Comparison of ENCODE assay signal across 34 mouse cellular contexts in genomic region chr12:105224621-105225320, GRCm38 (mm10). TPM values are rescaled to one million over a fixed set of nuclear protein-coding genes. Genes with fewer than 3 reads are reported as not detected.
DNase-seq lines count a peak whose midpoint lies in the region; ATAC-seq lines count a peak whose summit lies in the region.
"Had no signal": no experiment of that assay in that cellular context is flagged by ENCODE, and none has a peak within 500 bp of the region (broad histone marks: within the 10 kb centered on the region; RNA-seq: fewer than 3 reads in every experiment).

No protein-coding gene starts in this region.

- no peaks in the 10 kb centered on the region for H3K9me3 ChIP-seq in midbrain, embryonic 10.5 days (replicated peaks)
- no peaks in the 10 kb centered on the region; the same call in 1 of the 2 replicates for H3K9me3 ChIP-seq in midbrain, embryonic 13.5 days
- H3K9me3 ChIP-seq in hindbrain, embryonic 12.5 days (replicated peaks) = no peaks in the 10 kb centered on the region
- H3K9me3 ChIP-seq: embryonic facial prominence, embryonic 10.5 days; embryonic facial prominence, embryonic 13.5 days; forebrain, embryonic 12.5 days; forebrain, embryonic 15.5 days; hindbrain, embryonic 10.5 days had no signal

- peaks cover 10% of the 10 kb centered on the region for H3K4me1 ChIP-seq in midbrain, embryonic 10.5 days
- H3K4me1 ChIP-seq in midbrain, embryonic 13.5 days (replicated peaks) = peaks cover 6% of the 10 kb centered on the region; the same call in 1 of the 2 replicates
- H3K4me1 ChIP-seq in hindbrain, embryonic 12.5 days = 0 out of 2 replicates have a peak, but pooled peaks cover 5% of the 10 kb centered on the region
- H3K4me1 ChIP-seq: embryonic facial prominence, embryonic 13.5 days; forebrain, embryonic 15.5 days had no signal

- 51% methylated on average over 16 of the region's 16 CpGs for WGBS in midbrain, embryonic 10.5 days
- WGBS in midbrain, embryonic 13.5 days = 42% methylated on average over 16 of the region's 16 CpGs
- 49% methylated on average over 16 of the region's 16 CpGs for WGBS in hindbrain, embryonic 12.5 days

- H3K4me2 ChIP-seq in midbrain, embryonic 13.5 days (replicated peaks) = no peak overlapping the region
- no peak overlapping the region for H3K4me2 ChIP-seq in hindbrain, embryonic 12.5 days (replicated peaks)
- H3K4me2 ChIP-seq: embryonic facial prominence, embryonic 13.5 days; forebrain, embryonic 12.5 days; forebrain, embryonic 15.5 days; heart, embryonic 11.5 days; hindbrain, embryonic 14.5 days had no signal

- no peaks in the 10 kb centered on the region for H3K27me3 ChIP-seq in midbrain, embryonic 10.5 days (ENCODE audit: low read depth, poor library complexity, severe bottlenecking)
- H3K27me3 ChIP-seq in midbrain, embryonic 13.5 days = no peaks in the 10 kb centered on the region
- no peaks in the 10 kb centered on the region for H3K27me3 ChIP-seq in hindbrain, embryonic 12.5 days
- H3K27me3 ChIP-seq: embryonic facial prominence, embryonic 13.5 days; forebrain, embryonic 12.5 days; forebrain, embryonic 15.5 days had no signal

- H3K27ac ChIP-seq in midbrain, embryonic 10.5 days (replicated peaks) = peak overlapping the region; percentile 33; the same call in 1 of the 2 replicates
- H3K27ac ChIP-seq in midbrain, embryonic 13.5 days = no peak overlapping the region
- no peak overlapping the region for H3K27ac ChIP-seq in hindbrain, embryonic 12.5 days
- H3K27ac ChIP-seq: embryonic facial prominence, embryonic 10.5 days; embryonic facial prominence, embryonic 13.5 days; forebrain, embryonic 12.5 days; forebrain, embryonic 15.5 days; hindbrain, embryonic 10.5 days; hindbrain, embryonic 14.5 days; hindbrain, postnatal 0 days had no signal

- DNase-seq in midbrain, embryonic 10.5 days (ENCODE audit: low spot score) = no peak
- peak; percentile 90 for DNase-seq in ES-CJ7 (ENCODE audit: low read depth, low spot score)
- DNase-seq in ZHBTc4 (ENCODE audit: low read depth, low spot score) = peak; percentile 94
- no peak for DNase-seq in gastrocnemius, postnatal 25 days
- DNase-seq: adrenal gland, adult 8-10 months; adrenal gland, postnatal 25 days; cerebellum, adult 18-20 months; cerebellum, adult 9-10 months; cerebellum, postnatal 14 days; gastrocnemius, postnatal 36 days; kidney, adult 18-20 months had no signal

- H3K4me3 ChIP-seq in midbrain, embryonic 10.5 days = no peak overlapping the region
- no peak overlapping the region for H3K4me3 ChIP-seq in midbrain, embryonic 13.5 days (replicated peaks)
- H3K4me3 ChIP-seq in hindbrain, embryonic 12.5 days = no peak overlapping the region
- H3K4me3 ChIP-seq: embryonic facial prominence, embryonic 10.5 days; embryonic facial prominence, embryonic 13.5 days; erythroblast, embryonic 14.5 days; forebrain, embryonic 12.5 days; forebrain, embryonic 15.5 days; hindbrain, embryonic 10.5 days had no signal

- H3K9ac ChIP-seq in midbrain, embryonic 13.5 days (replicated peaks) = no peak overlapping the region
- H3K9ac ChIP-seq in hindbrain, embryonic 12.5 days = no peak overlapping the region
- H3K9ac ChIP-seq: embryonic facial prominence, embryonic 13.5 days; forebrain, embryonic 12.5 days; forebrain, embryonic 15.5 days; hindbrain, embryonic 14.5 days had no signal

- H3K36me3 ChIP-seq in midbrain, embryonic 10.5 days = no peaks in the 10 kb centered on the region
- no peaks in the 10 kb centered on the region for H3K36me3 ChIP-seq in midbrain, embryonic 13.5 days
- H3K36me3 ChIP-seq in hindbrain, embryonic 12.5 days = no peaks in the 10 kb centered on the region
- H3K36me3 ChIP-seq: embryonic facial prominence, embryonic 10.5 days; embryonic facial prominence, embryonic 13.5 days; forebrain, embryonic 12.5 days; forebrain, embryonic 15.5 days; hindbrain, embryonic 10.5 days had no signal

- no peak for ATAC-seq in midbrain, embryonic 13.5 days
- ATAC-seq in hindbrain, embryonic 12.5 days (ENCODE audit: low FRiP score) = no peak
- ATAC-seq: activated CD4-positive, CD25-positive, alpha-beta regulatory T cell, adult 4 months; CD4-positive, CD25-positive, alpha-beta regulatory T cell, adult 4 months; forebrain, embryonic 15.5 days; hindbrain, postnatal 0 days; inflammation-experienced regulatory T-cells, adult 6 months; intestine, embryonic 16.5 days had no signal

RNA-seq across cellular contexts. Expression of gene Tcl1, which starts 2.2 kb away (rescaled TPM):
- not detected in 2 replicates for polyA plus RNA-seq in midbrain, embryonic 10.5 days (2016; fragmentation: Nextera tagmentation; extraction: Ambion mirVana)
- not detected in 2 replicates for polyA plus RNA-seq in midbrain, embryonic 13.5 days (2015; fragmentation: Nextera tagmentation; extraction: Ambion mirVana)
- not detected in 2 replicates for polyA plus RNA-seq in hindbrain, embryonic 12.5 days (2016; fragmentation: Nextera tagmentation; extraction: Ambion mirVana)
- total RNA-seq in gastrocnemius, postnatal 25 days (2021) = not detected
- total RNA-seq: adrenal gland, adult 8-10 months; adrenal gland, postnatal 25 days; gastrocnemius, adult 8-10 months; gastrocnemius, postnatal 36 days; granulocyte monocyte progenitor cell, adult 5-6 weeks; heart, adult 8-10 months; heart, postnatal 25 days; hindbrain, postnatal 0 days had no signal
- polyA plus RNA-seq: brain, embryonic 14.5 days; C2C12; CD4-positive, CD25-positive, alpha-beta regulatory T cell, adult 4 months; embryonic facial prominence, embryonic 10.5 days; embryonic facial prominence, embryonic 13.5 days; erythroblast, embryonic 14.5 days; forebrain, embryonic 12.5 days; forebrain, embryonic 15.5 days; heart, embryonic 11.5 days; heart, embryonic 14.5 days; heart, postnatal 0 days; hindbrain, embryonic 10.5 days; hindbrain, embryonic 14.5 days; hindbrain, postnatal 0 days; inflammation-experienced regulatory T-cells, adult 6 months; intestine, embryonic 16.5 days had no signal

RNA-seq across cellular contexts. Expression of gene Tcl1b4, which starts 23.0 kb away (rescaled TPM):
- not detected in 2 replicates for polyA plus RNA-seq in midbrain, embryonic 10.5 days (2016; fragmentation: Nextera tagmentation; extraction: Ambion mirVana)
- polyA plus RNA-seq in midbrain, embryonic 13.5 days (2015; fragmentation: Nextera tagmentation; extraction: Ambion mirVana) = not detected in 2 replicates
- polyA plus RNA-seq in hindbrain, embryonic 12.5 days (2016; fragmentation: Nextera tagmentation; extraction: Ambion mirVana) = not detected in 2 replicates
- not detected for total RNA-seq in gastrocnemius, postnatal 25 days (2021)
- total RNA-seq: adrenal gland, adult 8-10 months; adrenal gland, postnatal 25 days; gastrocnemius, adult 8-10 months; gastrocnemius, postnatal 36 days; granulocyte monocyte progenitor cell, adult 5-6 weeks; heart, adult 8-10 months; heart, postnatal 25 days; hindbrain, postnatal 0 days had no signal
- polyA plus RNA-seq: activated CD4-positive, CD25-positive, alpha-beta regulatory T cell, adult 4 months; brain, embryonic 14.5 days; C2C12; CD4-positive, CD25-positive, alpha-beta regulatory T cell, adult 4 months; embryonic facial prominence, embryonic 10.5 days; embryonic facial prominence, embryonic 13.5 days; erythroblast, embryonic 14.5 days; forebrain, embryonic 12.5 days; forebrain, embryonic 15.5 days; heart, embryonic 11.5 days; heart, embryonic 14.5 days; heart, postnatal 0 days; hindbrain, embryonic 10.5 days; hindbrain, embryonic 14.5 days; hindbrain, postnatal 0 days; inflammation-experienced regulatory T-cells, adult 6 months; intestine, embryonic 16.5 days had no signal

RNA-seq across cellular contexts. Expression of gene Tcl1b3, which starts 33.9 kb away (rescaled TPM):
- not detected in 2 replicates for polyA plus RNA-seq in midbrain, embryonic 10.5 days (2016; fragmentation: Nextera tagmentation; extraction: Ambion mirVana)
- polyA plus RNA-seq in midbrain, embryonic 13.5 days (2015; fragmentation: Nextera tagmentation; extraction: Ambion mirVana) = not detected in 2 replicates
- polyA plus RNA-seq in hindbrain, embryonic 12.5 days (2016; fragmentation: Nextera tagmentation; extraction: Ambion mirVana) = not detected in 2 replicates
- total RNA-seq in gastrocnemius, postnatal 25 days (2021) = not detected
- total RNA-seq: adrenal gland, adult 8-10 months; adrenal gland, postnatal 25 days; gastrocnemius, adult 8-10 months; gastrocnemius, postnatal 36 days; granulocyte monocyte progenitor cell, adult 5-6 weeks; heart, adult 8-10 months; heart, postnatal 25 days; hindbrain, postnatal 0 days had no signal
- polyA plus RNA-seq: activated CD4-positive, CD25-positive, alpha-beta regulatory T cell, adult 4 months; brain, embryonic 14.5 days; C2C12; CD4-positive, CD25-positive, alpha-beta regulatory T cell, adult 4 months; embryonic facial prominence, embryonic 10.5 days; embryonic facial prominence, embryonic 13.5 days; erythroblast, embryonic 14.5 days; forebrain, embryonic 12.5 days; forebrain, embryonic 15.5 days; heart, embryonic 11.5 days; heart, embryonic 14.5 days; heart, postnatal 0 days; hindbrain, embryonic 10.5 days; hindbrain, embryonic 14.5 days; hindbrain, postnatal 0 days; inflammation-experienced regulatory T-cells, adult 6 months; intestine, embryonic 16.5 days had no signal

RNA-seq across cellular contexts. Expression of gene Tcl1b5, which starts 48.6 kb away (rescaled TPM):
- not detected in 2 replicates for polyA plus RNA-seq in midbrain, embryonic 10.5 days (2016; fragmentation: Nextera tagmentation; extraction: Ambion mirVana)
- polyA plus RNA-seq in midbrain, embryonic 13.5 days (2015; fragmentation: Nextera tagmentation; extraction: Ambion mirVana) = not detected in 2 replicates
- polyA plus RNA-seq in hindbrain, embryonic 12.5 days (2016; fragmentation: Nextera tagmentation; extraction: Ambion mirVana) = not detected in 2 replicates
- total RNA-seq in gastrocnemius, postnatal 25 days (2021) = not detected
- total RNA-seq: adrenal gland, adult 8-10 months; adrenal gland, postnatal 25 days; gastrocnemius, adult 8-10 months; gastrocnemius, postnatal 36 days; granulocyte monocyte progenitor cell, adult 5-6 weeks; heart, adult 8-10 months; heart, postnatal 25 days; hindbrain, postnatal 0 days had no signal
- polyA plus RNA-seq: activated CD4-positive, CD25-positive, alpha-beta regulatory T cell, adult 4 months; brain, embryonic 14.5 days; C2C12; CD4-positive, CD25-positive, alpha-beta regulatory T cell, adult 4 months; embryonic facial prominence, embryonic 10.5 days; embryonic facial prominence, embryonic 13.5 days; erythroblast, embryonic 14.5 days; forebrain, embryonic 12.5 days; forebrain, embryonic 15.5 days; heart, embryonic 11.5 days; heart, embryonic 14.5 days; heart, postnatal 0 days; hindbrain, embryonic 10.5 days; hindbrain, embryonic 14.5 days; hindbrain, postnatal 0 days; inflammation-experienced regulatory T-cells, adult 6 months; intestine, embryonic 16.5 days had no signal

Comparison
In these comparisons a context has a peak if more than half of its experiments do, and no peak if none do; other contexts are left out.
1. DNase-seq: peak in ES-CJ7 (single experiment) and ZHBTc4 (single experiment); none in midbrain, embryonic 10.5 days (single experiment) and gastrocnemius, postnatal 25 days (single experiment).